ENCODE assay signal across 8 mouse cellular contexts in the genomic region with DNA sequence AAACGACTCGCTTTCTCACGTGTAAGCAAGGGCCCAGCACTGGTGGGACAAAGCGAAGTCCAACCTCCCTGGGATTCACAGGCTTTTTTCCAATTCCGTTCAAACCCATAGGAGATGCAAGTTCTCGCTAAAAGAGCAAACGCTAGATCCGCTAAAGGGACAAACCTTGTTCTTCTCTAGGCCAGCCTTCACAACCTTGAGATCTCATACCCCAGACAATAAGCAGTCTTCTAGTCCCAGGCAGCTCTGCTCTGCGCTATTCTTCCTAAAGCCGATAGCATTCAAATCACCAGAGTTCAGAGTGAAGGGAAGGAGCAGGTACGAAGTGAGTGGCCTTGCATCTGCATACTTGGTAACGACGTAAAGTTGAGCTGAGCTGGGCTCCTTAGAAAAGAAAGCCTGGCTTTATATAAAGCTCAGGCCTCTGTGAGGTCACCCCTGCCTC. TPM values are rescaled to one million over a fixed set of nuclear protein-coding genes. Genes with fewer than 3 reads are reported as not detected.
A peak's percentile ranks its signal among the peaks of the same experiment; 100 is the strongest.
DNase-seq lines count a peak whose midpoint lies in the region; ATAC-seq and TF ChIP-seq lines count a peak whose summit lies in the region.

No protein-coding gene starts in this region.

- WGBS in lung, adult 2 months, result 30% methylated on average over 13 of the region's 13 CpGs
- WGBS in forebrain, embryonic 10.5 days, result 9% methylated on average over 13 of the region's 13 CpGs
- WGBS in kidney, embryonic 16.5 days, result 7% methylated on average over 13 of the region's 13 CpGs
- WGBS in neural tube, embryonic 14.5 days, result 2% methylated on average over 13 of the region's 13 CpGs

- no peak for ATAC-seq in kidney, embryonic 16.5 days (ENCODE audit: low FRiP score, low TSS enrichment)
- ATAC-seq in neural tube, embryonic 14.5 days (ENCODE audit: low read depth), result no peak; the same call in 1 of the 2 replicates

- peak overlapping the region; percentile 95 for H3K27ac ChIP-seq in forebrain, embryonic 10.5 days
- peak overlapping the region; percentile 86 for H3K27ac ChIP-seq in kidney, embryonic 16.5 days (ENCODE audit: low read length)
- no peak overlapping the region for H3K27ac ChIP-seq in neural tube, embryonic 14.5 days (ENCODE audit: low read depth, low read length)

- H3K4me1 ChIP-seq in lung, adult 2 months (ENCODE audit: control insufficient read depth, insufficient read depth, low read length), result peaks cover 3% of the 10 kb centered on the region; the same call in 1 of the 2 replicates
- peaks cover 42% of the 10 kb centered on the region for H3K4me1 ChIP-seq in forebrain, embryonic 10.5 days
- H3K4me1 ChIP-seq in kidney, embryonic 16.5 days (ENCODE audit: insufficient read depth, low read length), result peaks cover 26% of the 10 kb centered on the region
- peaks cover 2% of the 10 kb centered on the region; the same call in 1 of the 2 replicates for H3K4me1 ChIP-seq in neural tube, embryonic 14.5 days (ENCODE audit: control insufficient read depth, insufficient read depth, low read length)

- H3K36me3 ChIP-seq in forebrain, embryonic 10.5 days (replicated peaks), result peaks cover 22% of the 10 kb centered on the region
- peaks cover 15% of the 10 kb centered on the region; the same call in 1 of the 2 replicates for H3K36me3 ChIP-seq in kidney, embryonic 16.5 days (ENCODE audit: insufficient read depth, low read length)
- H3K36me3 ChIP-seq in neural tube, embryonic 14.5 days (ENCODE audit: control insufficient read depth, insufficient read depth, low read length), result no peaks in the 10 kb centered on the region

- no peak for TF ChIP-seq POLR2A in lung, adult 2 months (IDR thresholded peaks at IDR 0.05; ENCODE audit: borderline replicate concordance, extremely low read depth, low read depth, low read length)

- no peak for DNase-seq in lung, adult 2 months
- DNase-seq in lung, postnatal 10 days, result no peak
- DNase-seq in forebrain, embryonic 10.5 days (ENCODE audit: extremely low spot score, low spot score), result no peak
- DNase-seq in adrenal gland, adult 18-20 months (ENCODE audit: low spot score in 2 of 2), result no peak
- no peak for DNase-seq in frontal cortex, postnatal 36 days (ENCODE audit: low spot score in 2 of 2)
- no peak for DNase-seq in urinary bladder, postnatal 25 days (ENCODE audit: low spot score)

- peak overlapping the region; percentile 62 for H3K4me2 ChIP-seq in kidney, embryonic 16.5 days (replicated peaks; ENCODE audit: low read depth, low read length)
- peak overlapping the region; percentile 95 for H3K4me2 ChIP-seq in neural tube, embryonic 14.5 days (ENCODE audit: low read depth, low read length)

- H3K4me3 ChIP-seq in lung, adult 2 months (replicated peaks; ENCODE audit: extremely low read depth, low read depth, low read length), result peak overlapping the region; percentile 92
- H3K4me3 ChIP-seq in forebrain, embryonic 10.5 days, result peak overlapping the region; percentile 87
- peak overlapping the region; percentile 82 for H3K4me3 ChIP-seq in kidney, embryonic 16.5 days (ENCODE audit: low read length)
- H3K4me3 ChIP-seq in neural tube, embryonic 14.5 days (ENCODE audit: low read depth, low read length), result peak overlapping the region; percentile 82

- H3K9ac ChIP-seq in kidney, embryonic 16.5 days (replicated peaks; ENCODE audit: low read length), result peak overlapping the region; percentile 87
- H3K9ac ChIP-seq in neural tube, embryonic 14.5 days (replicated peaks; ENCODE audit: low read depth, low read length), result peak overlapping the region; percentile 81

- no peak for TF ChIP-seq CTCF in lung, adult 2 months (IDR thresholded peaks at IDR 0.05; ENCODE audit: insufficient read depth, low read length)

- H3K9me3 ChIP-seq in forebrain, embryonic 10.5 days, result peaks cover 10% of the 10 kb centered on the region
- peaks cover 9% of the 10 kb centered on the region for H3K9me3 ChIP-seq in kidney, embryonic 16.5 days (ENCODE audit: low read length)
- H3K9me3 ChIP-seq in neural tube, embryonic 14.5 days (ENCODE audit: control insufficient read depth, low read length), result no peaks in the 10 kb centered on the region

- H3K27me3 ChIP-seq in forebrain, embryonic 10.5 days (ENCODE audit: poor library complexity, severe bottlenecking), result peaks cover 4% of the 10 kb centered on the region; the same call in 1 of the 2 replicates
- no peaks in the 10 kb centered on the region for H3K27me3 ChIP-seq in kidney, embryonic 16.5 days (ENCODE audit: insufficient read depth, low read length)
- no peaks in the 10 kb centered on the region for H3K27me3 ChIP-seq in neural tube, embryonic 14.5 days (ENCODE audit: control insufficient read depth, insufficient read depth, low read length)

RNA-seq across cellular contexts. Expression of a gene that starts 1.2 kb away (rescaled TPM):
- 9.4 and 14.3 TPM in 2 replicates for polyA plus RNA-seq in lung, adult 2 months (2012; rRNA removed)
- 47.8 and 50.5 TPM in 2 replicates for polyA plus RNA-seq in forebrain, embryonic 10.5 days (2016; fragmentation: Nextera tagmentation; extraction: Ambion mirVana)
- polyA plus RNA-seq in kidney, embryonic 16.5 days (2015; fragmentation: Nextera tagmentation; extraction: Ambion mirVana), result 60.6 and 69.6 TPM in 2 replicates
- polyA plus RNA-seq in neural tube, embryonic 14.5 days (2014; fragmentation: Nextera tagmentation; extraction: Ambion mirVana), result 10.0 and 16.1 TPM in 2 replicates
- 10 to 100 TPM; 26.9 to 28.7 TPM for total RNA-seq in adrenal gland, adult 18-20 months (2021)
